In the genomic region with DNA sequence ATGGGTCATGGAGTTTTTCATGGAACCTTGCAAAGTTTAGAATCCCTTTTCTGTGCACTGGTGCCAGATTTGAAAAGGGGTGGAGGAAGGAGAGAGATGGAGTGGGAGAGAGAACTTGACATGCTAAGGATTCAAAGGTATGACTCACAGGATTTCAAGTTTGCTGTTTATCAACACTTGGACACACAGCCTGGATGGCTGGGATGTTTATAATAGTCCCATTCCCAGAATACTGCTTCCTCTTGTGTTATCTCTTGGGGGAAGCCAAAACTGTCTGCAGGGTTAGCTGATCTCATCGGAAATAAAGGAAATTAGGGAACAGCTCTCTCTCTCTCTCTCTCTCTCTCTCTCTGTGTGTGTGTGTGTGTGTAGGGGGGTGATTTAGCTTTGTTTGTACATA, we compare ENCODE assay signal across 16 mouse cellular contexts. TPM values are rescaled to one million over a fixed set of nuclear protein-coding genes. Genes with fewer than 3 reads are reported as not detected.
DNase-seq lines count a peak whose midpoint lies in the region; ATAC-seq and TF ChIP-seq lines count a peak whose summit lies in the region.
"Had no signal": no experiment of that assay in that cellular context is flagged by ENCODE, and none has a peak within 500 bp of the region (broad histone marks: within the 10 kb centered on the region; RNA-seq: fewer than 3 reads in every experiment).

No protein-coding gene starts in this region.

- no peak overlapping the region for H3K4me3 ChIP-seq in liver, postnatal 0 days (ENCODE audit: low read depth, low read length)
- no peak overlapping the region for H3K4me3 ChIP-seq in liver, embryonic 11.5 days (ENCODE audit: low read depth, low read length)
- no peak overlapping the region for H3K4me3 ChIP-seq in heart, embryonic 16.5 days (ENCODE audit: low read length)
- H3K4me3 ChIP-seq in myocyte: no peak overlapping the region
- H3K4me3 ChIP-seq: embryonic facial prominence, embryonic 13.5 days; forebrain, embryonic 10.5 days; hindbrain, embryonic 13.5 days; limb, embryonic 15.5 days; midbrain, embryonic 13.5 days had no signal

- no peaks in the 10 kb centered on the region for H3K9me3 ChIP-seq in liver, postnatal 0 days (ENCODE audit: low read length)
- no peaks in the 10 kb centered on the region for H3K9me3 ChIP-seq in liver, embryonic 11.5 days (ENCODE audit: control insufficient read depth, low read length)
- H3K9me3 ChIP-seq in heart, embryonic 16.5 days (replicated peaks; ENCODE audit: control insufficient read depth, low read length): no peaks in the 10 kb centered on the region
- H3K9me3 ChIP-seq: embryonic facial prominence, embryonic 13.5 days; forebrain, embryonic 10.5 days; hindbrain, embryonic 13.5 days; limb, embryonic 15.5 days; midbrain, embryonic 13.5 days had no signal

- H3K9ac ChIP-seq in liver, postnatal 0 days (replicated peaks): no peak overlapping the region
- H3K9ac ChIP-seq in liver, embryonic 11.5 days (ENCODE audit: low read depth, low read length): no peak overlapping the region
- H3K9ac ChIP-seq in heart, embryonic 16.5 days (ENCODE audit: low read length): no peak overlapping the region
- H3K9ac ChIP-seq: embryonic facial prominence, embryonic 13.5 days; hindbrain, embryonic 13.5 days; limb, embryonic 15.5 days; midbrain, embryonic 13.5 days had no signal

- H3K4me2 ChIP-seq in liver, postnatal 0 days (ENCODE audit: low read depth, low read length): no peak overlapping the region
- no peak overlapping the region for H3K4me2 ChIP-seq in liver, embryonic 11.5 days
- no peak overlapping the region for H3K4me2 ChIP-seq in heart, embryonic 16.5 days (ENCODE audit: low read depth, low read length)
- H3K4me2 ChIP-seq in myocyte (ENCODE audit: low read depth): peak overlapping the region; percentile 53
- H3K4me2 ChIP-seq: embryonic facial prominence, embryonic 13.5 days; hindbrain, embryonic 13.5 days; limb, embryonic 15.5 days; midbrain, embryonic 13.5 days had no signal

- H3K27me3 ChIP-seq in liver, postnatal 0 days (ENCODE audit: insufficient read depth, low read length): no peaks in the 10 kb centered on the region
- H3K27me3 ChIP-seq in liver, embryonic 11.5 days (replicated peaks; ENCODE audit: control insufficient read depth, insufficient read depth, low read length): no peaks in the 10 kb centered on the region
- H3K27me3 ChIP-seq in heart, embryonic 16.5 days (ENCODE audit: control insufficient read depth, insufficient read depth, low read length): no peaks in the 10 kb centered on the region
- no peaks in the 10 kb centered on the region for H3K27me3 ChIP-seq in myocyte (ENCODE audit: control insufficient read depth, insufficient read depth, insufficient read length)
- H3K27me3 ChIP-seq: embryonic facial prominence, embryonic 13.5 days; hindbrain, embryonic 13.5 days; limb, embryonic 15.5 days; midbrain, embryonic 13.5 days had no signal

- 25% methylated on average over 1 of the region's 1 CpGs for WGBS in liver, postnatal 0 days (ENCODE audit: insufficient replicate concordance)
- 20% methylated on average over 1 of the region's 1 CpGs for WGBS in liver, embryonic 11.5 days
- WGBS in heart, embryonic 16.5 days: 29% methylated on average over 1 of the region's 1 CpGs

- TF ChIP-seq CTCF in liver, postnatal 0 days (IDR thresholded peaks at IDR 0.05; ENCODE audit: low read depth): no peak

- intact Hi-C loops in heart, postnatal 25 days (cut with DNase I): no loop called here

- H3K4me1 ChIP-seq in liver, postnatal 0 days (ENCODE audit: insufficient read depth): peaks cover 5% of the 10 kb centered on the region; the same call in 1 of the 2 replicates
- peaks cover 9% of the 10 kb centered on the region; the same call in 1 of the 2 replicates for H3K4me1 ChIP-seq in liver, embryonic 11.5 days (replicated peaks; ENCODE audit: control insufficient read depth, insufficient read depth, low read length)
- peaks cover 17% of the 10 kb centered on the region for H3K4me1 ChIP-seq in heart, embryonic 16.5 days (ENCODE audit: control insufficient read depth, insufficient read depth, low read length)
- H3K4me1 ChIP-seq: embryonic facial prominence, embryonic 13.5 days; forebrain, embryonic 10.5 days; hindbrain, embryonic 13.5 days; midbrain, embryonic 13.5 days had no signal

- no peak for TF ChIP-seq POLR2A in myocyte (IDR thresholded peaks at IDR 0.05; ENCODE audit: insufficient read length, low read depth)

- H3K79me2 ChIP-seq in myocyte (ENCODE audit: control insufficient read depth, insufficient read depth): peaks cover 100% of the 10 kb centered on the region

- peak; percentile 27; the same call in 1 of the 2 replicates for ATAC-seq in liver, postnatal 0 days
- no peak for ATAC-seq in liver, embryonic 11.5 days (replicated peaks; ENCODE audit: low FRiP score)
- ATAC-seq in heart, embryonic 16.5 days (replicated peaks; ENCODE audit: extremely low read depth, insufficient read depth, low FRiP score): no peak
- ATAC-seq: midbrain, embryonic 13.5 days had no signal

- DNase-seq in heart, adult 18-20 months: peak; percentile 30 to 38
- no peak for DNase-seq in heart, postnatal 25 days (ENCODE audit: low spot score)
- no peak for DNase-seq in liver, postnatal 0 days
- no peak for DNase-seq in liver, embryonic 11.5 days (ENCODE audit: low spot score)
- no peak for DNase-seq in testis, postnatal 14 days (ENCODE audit: low spot score)
- DNase-seq: adrenal gland, postnatal 36 days; cerebellum, adult 9-11 months; gastrocnemius, postnatal 36 days; thymus, adult 2 months had no signal

- H3K27ac ChIP-seq in liver, postnatal 0 days (ENCODE audit: low read depth): no peak overlapping the region
- no peak overlapping the region for H3K27ac ChIP-seq in liver, embryonic 11.5 days (ENCODE audit: low read depth, low read length)
- peak overlapping the region; percentile 31 for H3K27ac ChIP-seq in heart, embryonic 16.5 days (ENCODE audit: low read length)
- H3K27ac ChIP-seq: embryonic facial prominence, embryonic 13.5 days; forebrain, embryonic 10.5 days; hindbrain, embryonic 13.5 days; limb, embryonic 15.5 days; midbrain, embryonic 13.5 days had no signal

- TF ChIP-seq EP300 in liver, postnatal 0 days (IDR thresholded peaks at IDR 0.05; ENCODE audit: low read depth): peak; percentile 23; the same call in 1 of the 2 replicates

- 0 out of 2 replicates have a peak, but pooled peaks cover under 1% of the 10 kb centered on the region for H3K36me3 ChIP-seq in liver, postnatal 0 days (replicated peaks; ENCODE audit: insufficient read depth, low read length)
- no peaks in the 10 kb centered on the region for H3K36me3 ChIP-seq in liver, embryonic 11.5 days (ENCODE audit: control insufficient read depth, insufficient read depth, low read length)
- H3K36me3 ChIP-seq in heart, embryonic 16.5 days (ENCODE audit: control insufficient read depth, insufficient read depth): no peaks in the 10 kb centered on the region
- peaks cover 13% of the 10 kb centered on the region for H3K36me3 ChIP-seq in myocyte (ENCODE audit: control insufficient read depth, insufficient read depth)
- H3K36me3 ChIP-seq: embryonic facial prominence, embryonic 13.5 days; forebrain, embryonic 10.5 days; hindbrain, embryonic 13.5 days; limb, embryonic 15.5 days; midbrain, embryonic 13.5 days had no signal

- H3ac ChIP-seq in myocyte (ENCODE audit: control insufficient read depth, insufficient read length): no peak overlapping the region

TF ChIP-seq in myocyte, 11 proteins besides CTCF, POLR2A, EP300 and RAD21:
- TF ChIP-seq POLR2AphosphoS2 (IDR thresholded peaks at IDR 0.05; ENCODE audit: insufficient read length, low read depth) (no peak), CEBPB (IDR thresholded peaks at IDR 0.05; ENCODE audit: insufficient read depth, poor library complexity, severe bottlenecking) (no peak), MAX (IDR thresholded peaks at IDR 0.05; ENCODE audit: low read depth) (no peak)

RNA-seq across cellular contexts. Expression of a gene that starts 47.5 kb away (rescaled TPM):
- 100 to 1,000 TPM; 105 to 116 TPM for total RNA-seq in heart, adult 18-20 months (2021)
- total RNA-seq in heart, postnatal 25 days (2021): 100 to 1,000 TPM; 126 to 132 TPM
- 9.3 and 11.6 TPM in 2 replicates for polyA plus RNA-seq in liver, postnatal 0 days (2015; fragmentation: Nextera tagmentation; extraction: Ambion mirVana)
- 59.0 and 66.1 TPM in 2 replicates for polyA plus RNA-seq in liver, embryonic 11.5 days (2014; fragmentation: Nextera tagmentation; extraction: Ambion mirVana)
- polyA plus RNA-seq in heart, embryonic 16.5 days (2015; fragmentation: Nextera tagmentation; extraction: Ambion mirVana): 89.3 and 97.0 TPM in 2 replicates
- 104 TPM for polyA plus RNA-seq in myocyte (2012; fragmentation: generic; extraction: Trizol)

Comparison
In these comparisons a context has a peak if more than half of its experiments do, and no peak if none do; other contexts are left out.
1. DNase-seq: peak in heart, adult 18-20 months (2 of 2); none in heart, postnatal 25 days (single experiment), liver, postnatal 0 days (single experiment), liver, embryonic 11.5 days (single experiment) and testis, postnatal 14 days (single experiment).